Mouse (Mus musculus) MEL (cell line): ENCODE data around the gene Ccl6.

Source experiments
- CTCF ChIP-seq, 3 experiments: IDR thresholded peaks in 2 of 3; conservative IDR thresholded peaks in 1 of 3; 2 replicates each; pipeline ENCODE4 v1.5.1; 2011 to 2012; ENCODE audit warnings: low read length in 3 of 3, low read depth in 2 of 3, mild to moderate bottlenecking in 2 of 3, improper control_type of control experiment in 1 of 3, inconsistent platforms in 1 of 3, mixed read lengths in 1 of 3, moderate library complexity in 1 of 3; ENCODE audit not compliant: control insufficient read depth in 1 of 3, insufficient read depth in 1 of 3, poor library complexity in 1 of 3, severe bottlenecking in 1 of 3
- KAT2A ChIP-seq: conservative IDR thresholded peaks from 2 replicates; pipeline ENCODE4 v1.6.1; 2012; ENCODE audit warnings: low read depth, low read length, improper control_type of control experiment, inconsistent platforms
- POLR2A ChIP-seq, 2 experiments: IDR thresholded peaks; 2 replicates each; pipeline ENCODE4 v1.6.1; 2011 to 2012; ENCODE audit warnings: low read length in 2 of 2, mild to moderate bottlenecking in 2 of 2, control low read depth in 1 of 2, improper control_type of control experiment in 1 of 2, low read depth in 1 of 2, moderate library complexity in 1 of 2; ENCODE audit not compliant: control insufficient read depth in 1 of 2, insufficient read depth in 1 of 2, poor library complexity in 1 of 2

- TF ChIP-seq CTCF (IDR thresholded peaks at IDR 0.05 in 2 of 3, conservative IDR thresholded peaks at IDR 0.05 in 1 of 3; ENCODE audit: control insufficient read depth in 1 of 3, insufficient read depth in 1 of 3, low read depth in 2 of 3, low read length in 3 of 3, poor library complexity in 1 of 3, severe bottlenecking in 1 of 3) (no peak), KAT2A (no peak), POLR2A (IDR thresholded peaks at IDR 0.05; ENCODE audit: control insufficient read depth in 1 of 2, insufficient read depth in 1 of 2, low read depth in 1 of 2, low read length in 2 of 2, poor library complexity in 1 of 2) (no peak)
Measured at GRCm38 (mm10) chr11:83616586-83616985, 23.7 kb upstream of the Ccl6 start.
